Mouse (Mus musculus): ENCODE data around the gene Gtf3c4.

Gene Gtf3c4

GRCm38 (mm10) chr2:28840222-28840951, at the start of gene Gtf3c4, which contains the start of gene Ddx31:
Gene Gtf3c4, minus strand, starts transcription at chr2:28840360.
Gene Ddx31, plus strand, starts transcription at chr2:28840406.
- DNase-seq (ENCODE audit: low read depth): peak; percentile 91

GRCm38 (mm10) chr2:28884914-28885313, 44.8 kb upstream of the Gtf3c4 start:
- DNase-seq (ENCODE audit: low read depth): no peak

GRCm38 (mm10) chr2:28882826-28883485, 42.8 kb upstream of the Gtf3c4 start:
- DNase-seq (ENCODE audit: low read depth): no peak

- no peak for DNase-seq (ENCODE audit: low read depth)
These were observed 41.9 kb upstream of the Gtf3c4 start for GRCm38 (mm10) chr2:28882047-28882446.

- no peak for DNase-seq (ENCODE audit: low read depth)
These were observed 41.1 kb upstream of the Gtf3c4 start for GRCm38 (mm10) chr2:28881275-28881674.

GRCm38 (mm10) chr2:28875554-28875953, 35.4 kb upstream of the Gtf3c4 start:
- DNase-seq (ENCODE audit: low read depth): no peak

GRCm38 (mm10) chr2:28867495-28867894, 27.3 kb upstream of the Gtf3c4 start:
- no peak for DNase-seq (ENCODE audit: low read depth)

- DNase-seq (ENCODE audit: low read depth): no peak
These were observed 23.7 kb upstream of the Gtf3c4 start for GRCm38 (mm10) chr2:28863857-28864256.

- no peak for DNase-seq (ENCODE audit: low read depth)
These were observed 20.7 kb upstream of the Gtf3c4 start for GRCm38 (mm10) chr2:28860678-28861423.

- DNase-seq (ENCODE audit: low read depth): no peak
These were observed 19.1 kb upstream of the Gtf3c4 start for GRCm38 (mm10) chr2:28859303-28859702.

- no peak for DNase-seq (ENCODE audit: low read depth)
These were observed 15.6 kb upstream of the Gtf3c4 start for GRCm38 (mm10) chr2:28855773-28856172.

- DNase-seq (ENCODE audit: low read depth): no peak
These were observed 12.4 kb upstream of the Gtf3c4 start for GRCm38 (mm10) chr2:28852594-28852993.

- no peak for DNase-seq (ENCODE audit: low read depth)
These were observed 8.7 kb upstream of the Gtf3c4 start for GRCm38 (mm10) chr2:28848879-28849278.

- DNase-seq (ENCODE audit: low read depth): no peak
These were observed 1.9 kb upstream of the Gtf3c4 start for GRCm38 (mm10) chr2:28842042-28842441.

GRCm38 (mm10) chr2:28839501-28840221, 499 bp downstream of the Gtf3c4 start:
- no peak for DNase-seq (ENCODE audit: low read depth)

- DNase-seq (ENCODE audit: low read depth): no peak
These were observed 3.8 kb downstream of the Gtf3c4 start for GRCm38 (mm10) chr2:28836181-28836940.

- DNase-seq (ENCODE audit: low read depth): no peak
These were observed 10.9 kb downstream of the Gtf3c4 start for GRCm38 (mm10) chr2:28829265-28829664.

GRCm38 (mm10) chr2:28818866-28819265, 21.3 kb downstream of the Gtf3c4 start:
- no peak for DNase-seq (ENCODE audit: low read depth)

- no peak for DNase-seq (ENCODE audit: low read depth)
These were observed 29.7 kb downstream of the Gtf3c4 start for GRCm38 (mm10) chr2:28810260-28811013.

- DNase-seq (ENCODE audit: low read depth): no peak
These were observed 31.3 kb downstream of the Gtf3c4 start for GRCm38 (mm10) chr2:28808841-28809240.

- DNase-seq (ENCODE audit: low read depth): no peak
These were observed 36.8 kb downstream of the Gtf3c4 start for GRCm38 (mm10) chr2:28803406-28803805.
